Mouse (Mus musculus): ENCODE data around the gene Rer1.

DNA sequence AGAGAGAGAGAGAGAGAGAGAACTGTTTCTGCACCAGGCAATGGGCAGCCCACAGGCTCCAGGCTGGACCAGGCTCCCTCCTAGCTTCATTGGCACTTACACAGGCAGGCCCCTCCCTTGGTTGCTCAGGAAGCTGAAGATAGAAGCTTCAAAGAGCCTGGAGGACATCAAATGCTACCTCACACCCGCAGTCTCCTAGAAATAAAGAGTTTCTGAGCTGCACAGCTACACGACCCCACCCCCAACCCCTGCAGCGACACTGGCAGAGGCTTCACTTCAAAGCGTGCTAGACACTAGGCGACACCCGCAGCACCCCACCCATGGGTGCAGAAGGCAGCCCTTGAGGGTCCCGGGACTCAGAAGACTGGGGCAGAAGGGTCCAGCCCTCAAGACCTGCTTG lies 36.1 kb downstream of the Rer1 start:
- TF ChIP-seq CTCF (IDR thresholded peaks at IDR 0.05; ENCODE audit: low read depth, low read length), result no peak
- TF ChIP-seq GATA1 (IDR thresholded peaks at IDR 0.05; ENCODE audit: borderline replicate concordance, low read length), result no peak
- no peak for TF ChIP-seq POLR2AphosphoS5 (IDR thresholded peaks at IDR 0.05; ENCODE audit: insufficient replicate concordance, low read depth, low read length)
- no peak for TF ChIP-seq TAL1 (conservative IDR thresholded peaks at IDR 0.05; ENCODE audit: low read depth, low read length)
